Mouse (Mus musculus) liver, postnatal 0 days (tissue): ENCODE measurements at regions not wholly inside any gene's neighbourhood (a gene's known extent, or its start where the extent isn't known, plus 50 kb on each side); places are given as distances from the start of the nearest gene placed in this dataset.

ENCODE experiments used
- CTCF ChIP-seq: sonication (generic); IDR thresholded peaks from 2 replicates; pipeline ENCODE4 v1.5.1; 2016; ENCODE audit warnings: antibody characterized with exemption, low read depth
- EP300 ChIP-seq: IDR thresholded peaks from 2 replicates; pipeline ENCODE4 v1.6.1; 2016; ENCODE audit warnings: antibody characterized with exemption, low read depth, mild to moderate bottlenecking

- 0 out of 2 replicates have a peak, but pooled peaks have one; percentile 23 for TF ChIP-seq EP300
- no peak for TF ChIP-seq CTCF
Measured at GRCm38 (mm10) chr3:60169606-60170005, 87.9 kb downstream of the Sucnr1 start.
